Mouse (Mus musculus): Measurements from ENCODE around the gene Nsun7. TPM values are rescaled to one million over a fixed set of nuclear protein-coding genes. Genes with fewer than 3 reads are reported as not detected.

Nsun7 gene
- polyA plus RNA-seq, 1 experiment: not detected

- no peak for TF ChIP-seq GATA1 (IDR thresholded peaks at IDR 0.05; ENCODE audit: low read length)
These were observed 2.8 kb downstream of the Nsun7 start for GRCm38 (mm10) chr5:66262475-66262874.

GRCm38 (mm10) chr5:66263398-66263797 is 3.7 kb downstream of the Nsun7 start:
- no peak for TF ChIP-seq GATA1 (IDR thresholded peaks at IDR 0.05; ENCODE audit: low read length)

DNA sequence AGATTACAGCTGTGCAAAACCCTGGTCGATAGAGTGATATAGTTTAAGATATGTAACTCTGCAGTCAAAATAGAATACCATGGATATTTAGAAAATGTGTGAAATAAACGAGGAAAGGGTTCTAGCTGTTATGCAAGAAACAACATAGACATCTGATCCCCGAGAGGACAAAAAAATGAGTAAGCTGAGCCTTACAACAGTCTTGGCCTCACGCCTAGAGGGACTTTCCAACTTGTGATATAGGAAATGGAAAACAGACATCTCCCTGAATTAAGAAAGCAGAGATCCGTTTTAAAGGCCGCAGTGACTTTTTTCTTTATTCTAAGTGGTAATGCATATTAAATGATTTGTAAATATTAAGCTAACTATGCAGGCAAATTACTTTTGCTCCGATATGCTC is 9.9 kb downstream of the Nsun7 start:
- no peak for TF ChIP-seq GATA1 (IDR thresholded peaks at IDR 0.05; ENCODE audit: low read length)

DNA sequence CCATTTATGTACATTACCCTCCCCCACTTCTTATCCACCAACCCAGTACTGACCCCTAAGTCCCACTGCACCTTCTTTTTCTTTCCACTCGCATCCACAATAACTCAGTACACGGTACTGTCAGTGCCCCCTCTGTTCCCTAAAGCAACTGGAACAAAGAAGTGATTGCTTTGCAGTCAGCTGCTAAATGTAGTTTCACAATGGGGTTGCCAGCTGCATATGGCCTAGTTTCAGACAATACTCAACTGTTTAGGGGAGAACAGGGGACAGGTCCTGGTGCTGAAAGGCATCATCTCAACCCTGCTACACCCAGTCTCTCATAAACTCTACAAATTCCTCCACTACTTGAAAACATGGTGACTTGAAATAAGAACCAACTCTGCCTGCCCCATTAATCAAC is 11.4 kb downstream of the Nsun7 start:
- TF ChIP-seq GATA1 (IDR thresholded peaks at IDR 0.05; ENCODE audit: low read length): no peak

- no peak for TF ChIP-seq GATA1 (IDR thresholded peaks at IDR 0.05; ENCODE audit: low read length)
These were observed 14.7 kb downstream of the Nsun7 start for GRCm38 (mm10) chr5:66274417-66274816.

- no peak for TF ChIP-seq GATA1 (IDR thresholded peaks at IDR 0.05; ENCODE audit: low read length)
These were observed 20.0 kb downstream of the Nsun7 start for GRCm38 (mm10) chr5:66279650-66280049.

- no peak for TF ChIP-seq GATA1 (IDR thresholded peaks at IDR 0.05; ENCODE audit: low read length)
These were observed 21.0 kb downstream of the Nsun7 start for GRCm38 (mm10) chr5:66280742-66281141.

GRCm38 (mm10) chr5:66294106-66294625 is 34.5 kb downstream of the Nsun7 start:
- TF ChIP-seq GATA1 (IDR thresholded peaks at IDR 0.05; ENCODE audit: low read length): no peak

- TF ChIP-seq GATA1 (IDR thresholded peaks at IDR 0.05; ENCODE audit: low read length): no peak
These were observed 35.3 kb downstream of the Nsun7 start for GRCm38 (mm10) chr5:66294952-66295351.

GRCm38 (mm10) chr5:66296116-66296515 is 36.4 kb downstream of the Nsun7 start:
- no peak for TF ChIP-seq GATA1 (IDR thresholded peaks at IDR 0.05; ENCODE audit: low read length)

- no peak for TF ChIP-seq GATA1 (IDR thresholded peaks at IDR 0.05; ENCODE audit: low read length)
These were observed 39.2 kb downstream of the Nsun7 start for GRCm38 (mm10) chr5:66298856-66299255.

DNA sequence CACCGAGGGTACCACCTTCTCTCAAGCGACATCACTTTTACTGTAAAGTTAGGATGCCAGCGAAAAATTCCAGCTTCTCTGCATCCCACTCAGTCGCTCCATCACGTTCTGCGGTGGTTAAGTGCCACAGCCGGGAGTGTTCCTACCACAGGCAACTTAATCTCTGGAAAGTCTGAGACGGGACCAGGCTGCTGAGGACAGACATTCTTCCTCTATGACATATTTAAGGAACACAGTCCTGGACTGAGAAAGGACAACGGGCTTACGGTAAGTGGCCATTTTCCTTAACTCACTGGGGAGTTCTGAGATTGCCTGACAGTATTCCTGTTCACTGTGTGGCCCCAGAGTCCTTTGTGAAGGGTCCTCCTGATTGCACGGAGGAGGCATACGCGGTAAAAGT is 40.9 kb downstream of the Nsun7 start:
- TF ChIP-seq GATA1 (IDR thresholded peaks at IDR 0.05; ENCODE audit: low read length): no peak

DNA sequence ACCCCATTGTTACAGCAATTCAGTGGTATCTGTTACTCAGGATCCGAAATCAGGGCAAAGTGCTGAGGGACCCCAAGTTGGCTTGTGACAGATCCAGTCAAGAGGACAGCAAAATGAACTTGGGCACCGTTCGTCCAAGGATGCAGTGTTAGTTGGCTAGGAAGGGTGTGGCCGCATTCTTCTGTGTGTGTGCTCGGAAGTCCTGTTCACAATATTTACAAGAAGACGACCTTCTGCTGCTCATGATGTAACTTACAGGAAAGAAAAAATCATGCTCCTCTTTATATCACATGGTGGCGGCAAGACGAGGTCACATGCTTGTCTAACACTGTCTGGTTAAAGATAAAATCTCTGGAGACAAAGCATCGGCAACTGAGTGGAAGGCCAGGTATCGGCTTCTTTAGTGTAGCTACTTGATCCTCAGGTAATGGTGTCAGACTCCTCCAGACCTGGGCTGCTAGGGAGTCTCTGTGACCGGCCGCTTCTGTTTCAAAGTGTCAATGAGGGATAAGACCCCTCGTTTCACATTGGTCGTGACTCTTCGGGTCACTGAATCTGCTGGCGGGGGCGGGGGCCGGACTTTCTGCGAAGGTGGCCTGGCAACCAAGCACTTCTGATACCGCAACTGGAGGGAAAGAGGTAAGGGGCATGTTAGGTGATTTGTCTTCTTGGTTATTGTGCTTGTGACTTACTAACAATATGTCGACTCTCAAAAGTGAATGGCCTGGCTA is 42.6 kb downstream of the Nsun7 start:
- TF ChIP-seq GATA1 (IDR thresholded peaks at IDR 0.05; ENCODE audit: low read length): no peak

DNA sequence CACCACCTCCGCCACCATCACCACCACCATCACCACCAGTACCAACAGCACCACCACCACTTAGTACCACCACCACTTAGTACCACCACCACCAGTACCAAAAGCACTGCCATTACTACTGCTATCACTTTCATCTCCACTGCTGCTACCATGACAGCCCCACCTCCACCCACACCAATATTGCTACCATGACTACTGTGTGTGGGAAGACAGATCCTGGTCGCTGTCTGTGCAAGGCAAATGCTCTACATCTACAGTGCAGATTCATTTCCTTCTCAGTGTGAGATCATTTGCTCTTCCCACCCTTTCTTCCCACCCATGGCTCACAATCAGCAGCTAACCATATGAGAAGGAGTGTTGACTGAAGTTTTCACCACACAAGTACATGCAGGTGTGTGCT is 43.2 kb downstream of the Nsun7 start:
- TF ChIP-seq GATA1 (IDR thresholded peaks at IDR 0.05; ENCODE audit: low read length): no peak

- no peak for TF ChIP-seq GATA1 (IDR thresholded peaks at IDR 0.05; ENCODE audit: low read length)
These were observed 44.8 kb downstream of the Nsun7 start for GRCm38 (mm10) chr5:66304300-66305067.

DNA sequence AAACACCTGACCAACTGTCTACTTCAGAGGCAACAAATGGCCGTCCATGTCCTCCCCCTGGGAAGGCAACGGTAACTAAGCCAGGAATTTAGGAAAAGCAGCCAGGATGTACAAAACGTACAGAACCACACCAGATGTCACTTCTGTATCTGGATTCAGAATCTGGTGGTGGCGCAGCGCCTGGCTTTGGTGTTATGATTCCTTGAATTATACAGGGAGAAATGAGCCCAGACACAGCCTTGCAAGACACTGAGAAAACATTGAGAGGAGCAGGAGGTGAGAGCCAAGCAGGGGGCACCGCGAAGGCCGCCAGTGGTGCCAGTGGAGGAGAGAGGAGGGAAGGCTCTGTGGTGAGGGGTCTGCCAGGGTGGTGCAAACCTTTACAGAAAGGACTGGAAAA is 45.8 kb downstream of the Nsun7 start:
- no peak for TF ChIP-seq GATA1 (IDR thresholded peaks at IDR 0.05; ENCODE audit: low read length)

GRCm38 (mm10) chr5:66310328-66310727 is 50.6 kb downstream of the Nsun7 start:
- no peak for TF ChIP-seq GATA1 (IDR thresholded peaks at IDR 0.05; ENCODE audit: low read length)

Measured in G1E-ER4 (cell line).